Mouse (Mus musculus): ENCODE results near the gene Ap2m1. TPM values are rescaled to one million over a fixed set of nuclear protein-coding genes. Genes with fewer than 3 reads are reported as not detected.

Gene Ap2m1
- polyA plus RNA-seq, 1 experiment from 2014 or later = 624 TPM

GRCm38 (mm10) chr16:20517701-20518374 lies 17.4 kb upstream of the Ap2m1 start:
- peak overlapping the region; percentile 92 for H3K4me3 ChIP-seq (ENCODE audit: low read length)
- H3K4me2 ChIP-seq (ENCODE audit: low read depth, low read length) = peak overlapping the region; percentile 86
- peak overlapping the region; percentile 91 for H3K27ac ChIP-seq (ENCODE audit: low read length)
- WGBS = 0% methylated on average over 6 of the region's 6 CpGs
- 0 out of 2 replicates have a peak, but pooled peaks cover under 1% of the 10 kb centered on the region for H3K36me3 ChIP-seq (ENCODE audit: control insufficient read depth, insufficient read depth, low read length)
- H3K27me3 ChIP-seq (ENCODE audit: control insufficient read depth, insufficient read depth, low read depth, low read length) = no peaks in the 10 kb centered on the region
- H3K4me1 ChIP-seq (replicated peaks; ENCODE audit: control insufficient read depth, insufficient read depth, low read length) = peaks cover 11% of the 10 kb centered on the region
- peak overlapping the region; percentile 98 for H3K9ac ChIP-seq (ENCODE audit: low read length)
- no peaks in the 10 kb centered on the region for H3K9me3 ChIP-seq (ENCODE audit: control insufficient read depth, low read length)
- peak; percentile 51 for ATAC-seq (ENCODE audit: low read depth)

DNA sequence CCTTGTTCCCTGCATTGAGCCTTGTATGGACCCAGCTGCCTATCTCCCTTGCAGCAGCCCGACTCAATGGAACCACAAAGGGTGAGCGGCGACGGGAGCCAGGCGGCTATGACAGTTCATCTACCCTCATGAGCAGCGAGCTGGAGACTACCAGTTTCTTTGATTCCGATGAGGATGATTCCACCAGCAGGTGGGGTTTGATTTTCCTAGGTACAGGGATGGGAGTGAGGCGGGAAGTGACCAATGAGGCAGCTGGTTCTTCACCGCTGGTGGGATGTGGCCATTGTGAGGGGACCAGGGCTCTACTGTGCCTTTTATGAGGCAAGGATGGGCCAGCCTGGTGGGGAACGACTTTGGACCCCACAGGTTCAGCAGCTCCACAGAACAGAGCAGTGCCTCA lies 11.4 kb upstream of the Ap2m1 start:
- H3K4me3 ChIP-seq (ENCODE audit: low read length) = no peak overlapping the region
- peaks cover 45% of the 10 kb centered on the region for H3K36me3 ChIP-seq (ENCODE audit: control insufficient read depth, insufficient read depth, low read length)
- H3K9ac ChIP-seq (ENCODE audit: low read length) = no peak overlapping the region
- no peaks in the 10 kb centered on the region for H3K27me3 ChIP-seq (ENCODE audit: control insufficient read depth, insufficient read depth, low read depth, low read length)
- H3K4me2 ChIP-seq (ENCODE audit: low read depth, low read length) = no peak overlapping the region
- H3K4me1 ChIP-seq (replicated peaks; ENCODE audit: control insufficient read depth, insufficient read depth, low read length) = peaks cover 2% of the 10 kb centered on the region
- no peak for ATAC-seq (ENCODE audit: low read depth)
- H3K9me3 ChIP-seq (ENCODE audit: control insufficient read depth, low read length) = no peaks in the 10 kb centered on the region
- WGBS = 79% methylated on average over 10 of the region's 10 CpGs
- no peak overlapping the region for H3K27ac ChIP-seq (ENCODE audit: low read length)

DNA sequence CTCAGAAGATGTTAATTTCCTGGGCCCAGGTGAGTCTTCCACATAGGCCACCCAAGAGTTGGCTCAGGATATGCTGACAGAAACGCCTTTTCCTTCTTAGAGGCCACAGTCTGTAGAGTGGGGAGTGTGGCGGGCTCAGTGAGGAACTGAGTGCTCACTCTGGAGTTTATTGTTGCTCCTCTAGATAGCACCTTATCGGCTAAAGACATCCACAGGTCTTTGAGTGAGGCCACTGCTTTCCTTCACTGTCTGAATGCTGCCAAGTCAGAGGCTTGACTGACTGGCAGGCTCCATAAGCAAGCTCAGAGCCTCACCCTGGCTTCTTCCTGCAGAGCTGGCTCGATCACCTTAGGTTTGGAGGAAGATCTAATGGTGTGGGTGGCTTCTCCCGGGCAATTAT lies 6.5 kb upstream of the Ap2m1 start:
- Histone ChIP-seq H3K4me2 (ENCODE audit: low read depth, low read length) (no peak overlapping the region), H3K27me3 (ENCODE audit: control insufficient read depth, insufficient read depth, low read depth, low read length) (no peaks in the 10 kb centered on the region), H3K4me3 (ENCODE audit: low read length) (no peak overlapping the region), H3K36me3 (ENCODE audit: control insufficient read depth, insufficient read depth, low read length) (peaks cover 60% of the 10 kb centered on the region), H3K9me3 (ENCODE audit: control insufficient read depth, low read length) (no peaks in the 10 kb centered on the region), H3K9ac (ENCODE audit: low read length) (no peak overlapping the region), H3K4me1 (replicated peaks; ENCODE audit: control insufficient read depth, insufficient read depth, low read length) (no peaks in the 10 kb centered on the region), H3K27ac (ENCODE audit: low read length) (no peak overlapping the region)
- 89% methylated on average over 5 of the region's 5 CpGs for WGBS
- no peak for ATAC-seq (ENCODE audit: low read depth)

DNA sequence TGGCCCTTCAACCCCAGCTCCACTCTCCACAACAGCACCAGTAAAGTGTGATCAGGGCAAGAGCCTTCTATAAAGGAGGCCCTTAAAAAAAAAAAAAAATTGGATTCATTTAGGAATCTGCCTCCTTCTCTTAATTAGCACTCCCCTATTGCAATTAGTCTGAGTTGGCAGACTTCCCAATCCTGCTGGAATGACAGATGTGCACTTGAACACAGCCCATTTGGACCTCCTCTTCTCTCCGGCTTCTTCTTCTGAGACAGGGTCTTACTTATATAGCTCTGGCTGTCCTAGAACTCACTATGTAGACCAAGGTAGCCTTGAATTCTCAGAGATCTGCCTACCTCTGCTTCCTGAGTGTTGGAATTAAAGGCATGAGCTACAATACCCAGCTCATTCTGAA lies 5.9 kb upstream of the Ap2m1 start:
- H3K4me2 ChIP-seq (ENCODE audit: low read depth, low read length) = no peak overlapping the region
- WGBS = 53% methylated on average over 1 of the region's 1 CpGs
- H3K4me1 ChIP-seq (replicated peaks; ENCODE audit: control insufficient read depth, insufficient read depth, low read length) = no peaks in the 10 kb centered on the region
- H3K4me3 ChIP-seq (ENCODE audit: low read length) = no peak overlapping the region
- no peak overlapping the region for H3K27ac ChIP-seq (ENCODE audit: low read length)
- H3K9me3 ChIP-seq (ENCODE audit: control insufficient read depth, low read length) = no peaks in the 10 kb centered on the region
- no peak for ATAC-seq (ENCODE audit: low read depth)
- H3K36me3 ChIP-seq (ENCODE audit: control insufficient read depth, insufficient read depth, low read length) = peaks cover 55% of the 10 kb centered on the region
- H3K27me3 ChIP-seq (ENCODE audit: control insufficient read depth, insufficient read depth, low read depth, low read length) = no peaks in the 10 kb centered on the region
- H3K9ac ChIP-seq (ENCODE audit: low read length) = no peak overlapping the region

DNA sequence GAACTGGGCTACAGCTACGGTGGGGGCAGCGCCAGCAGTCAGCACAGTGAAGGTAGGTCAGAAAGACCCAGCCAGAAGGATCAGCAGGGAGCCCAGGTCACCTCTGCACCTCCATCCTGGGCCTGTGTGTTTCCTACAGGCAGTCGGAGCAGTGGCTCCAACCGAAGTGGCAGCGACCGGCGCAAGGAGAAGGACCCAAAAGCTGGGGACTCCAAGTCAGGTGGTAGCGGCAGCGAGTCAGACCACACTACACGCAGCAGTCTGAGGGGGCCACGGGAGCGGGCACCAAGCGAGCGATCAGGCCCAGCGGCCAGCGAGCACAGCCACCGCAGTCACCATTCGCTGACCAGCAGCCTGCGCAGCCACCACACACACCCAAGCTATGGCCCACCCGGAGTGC lies 4.3 kb upstream of the Ap2m1 start:
- H3K36me3 ChIP-seq (ENCODE audit: control insufficient read depth, insufficient read depth, low read length) = peaks cover 46% of the 10 kb centered on the region
- no peak overlapping the region for H3K27ac ChIP-seq (ENCODE audit: low read length)
- no peak overlapping the region for H3K4me2 ChIP-seq (ENCODE audit: low read depth, low read length)
- ATAC-seq (ENCODE audit: low read depth) = no peak
- H3K9me3 ChIP-seq (ENCODE audit: control insufficient read depth, low read length) = no peaks in the 10 kb centered on the region
- WGBS = 92% methylated on average over 18 of the region's 20 CpGs
- no peaks in the 10 kb centered on the region for H3K4me1 ChIP-seq (replicated peaks; ENCODE audit: control insufficient read depth, insufficient read depth, low read length)
- H3K9ac ChIP-seq (ENCODE audit: low read length) = no peak overlapping the region
- H3K4me3 ChIP-seq (ENCODE audit: low read length) = no peak overlapping the region
- no peaks in the 10 kb centered on the region for H3K27me3 ChIP-seq (ENCODE audit: control insufficient read depth, insufficient read depth, low read depth, low read length)

DNA sequence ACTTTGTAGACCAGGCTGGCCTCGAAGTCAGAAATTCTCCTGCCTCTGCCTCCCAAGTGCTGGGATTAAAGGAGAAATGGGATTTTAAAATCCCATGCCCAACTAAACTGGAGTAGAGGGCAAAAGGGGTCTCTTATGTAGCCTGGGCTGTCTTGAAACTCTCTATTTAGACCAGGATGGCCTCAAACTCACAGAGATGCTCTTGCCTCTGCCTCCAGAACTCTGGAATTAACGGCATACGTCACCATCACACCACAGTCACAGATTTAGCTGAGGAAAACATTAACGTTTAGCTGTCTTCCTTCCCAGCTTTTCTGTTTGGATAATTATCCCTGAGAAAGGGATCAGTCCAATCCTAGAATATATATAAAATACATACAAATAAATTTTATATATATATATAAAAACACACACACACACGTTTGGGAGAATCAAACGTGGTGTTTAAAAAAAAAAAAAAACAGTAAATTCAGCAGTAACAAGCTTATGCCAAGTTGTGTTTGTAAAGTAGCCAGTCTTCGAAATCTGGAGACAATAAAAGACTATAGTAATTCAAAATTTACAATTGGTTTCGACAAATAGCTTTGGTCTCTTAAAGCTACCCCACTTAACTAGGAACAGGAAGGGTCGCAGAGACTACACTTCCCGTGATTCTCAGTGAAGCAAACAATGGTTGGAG lies 522 bp upstream of the Ap2m1 start:
- no peak for ATAC-seq (ENCODE audit: low read depth)
- peaks cover 39% of the 10 kb centered on the region for H3K36me3 ChIP-seq (ENCODE audit: control insufficient read depth, insufficient read depth, low read length)

GRCm38 (mm10) chr16:20536081-20536665 lies 895 bp downstream of the Ap2m1 start:
- H3K9ac ChIP-seq (ENCODE audit: low read length) = peak overlapping the region; percentile 99
- peaks cover 20% of the 10 kb centered on the region for H3K4me1 ChIP-seq (replicated peaks; ENCODE audit: control insufficient read depth, insufficient read depth, low read length)
- H3K4me2 ChIP-seq (ENCODE audit: low read depth, low read length) = peak overlapping the region; percentile 74
- peak overlapping the region; percentile 91 for H3K4me3 ChIP-seq (ENCODE audit: low read length)
- peak overlapping the region; percentile 87 for H3K27ac ChIP-seq (ENCODE audit: low read length)
- H3K27me3 ChIP-seq (ENCODE audit: control insufficient read depth, insufficient read depth, low read depth, low read length) = no peaks in the 10 kb centered on the region
- no peak for ATAC-seq (ENCODE audit: low read depth)
- H3K9me3 ChIP-seq (ENCODE audit: control insufficient read depth, low read length) = no peaks in the 10 kb centered on the region
- H3K36me3 ChIP-seq (ENCODE audit: control insufficient read depth, insufficient read depth, low read length) = peaks cover 39% of the 10 kb centered on the region
- 23% methylated on average over 9 of the region's 9 CpGs for WGBS

More for the DNA sequence above, 522 bp upstream of the Ap2m1 start:
- WGBS = 38% methylated on average over 10 of the region's 10 CpGs
- Histone ChIP-seq H3K9ac (ENCODE audit: low read length) (no peak overlapping the region), H3K9me3 (ENCODE audit: control insufficient read depth, low read length) (no peaks in the 10 kb centered on the region), H3K27me3 (ENCODE audit: control insufficient read depth, insufficient read depth, low read depth, low read length) (no peaks in the 10 kb centered on the region), H3K4me2 (ENCODE audit: low read depth, low read length) (peak overlapping the region; percentile 34; the same call in 1 of the 2 replicates), H3K4me1 (replicated peaks; ENCODE audit: control insufficient read depth, insufficient read depth, low read length) (peaks cover 20% of the 10 kb centered on the region), H3K4me3 (ENCODE audit: low read length) (no peak overlapping the region), H3K27ac (ENCODE audit: low read length) (no peak overlapping the region)

DNA sequence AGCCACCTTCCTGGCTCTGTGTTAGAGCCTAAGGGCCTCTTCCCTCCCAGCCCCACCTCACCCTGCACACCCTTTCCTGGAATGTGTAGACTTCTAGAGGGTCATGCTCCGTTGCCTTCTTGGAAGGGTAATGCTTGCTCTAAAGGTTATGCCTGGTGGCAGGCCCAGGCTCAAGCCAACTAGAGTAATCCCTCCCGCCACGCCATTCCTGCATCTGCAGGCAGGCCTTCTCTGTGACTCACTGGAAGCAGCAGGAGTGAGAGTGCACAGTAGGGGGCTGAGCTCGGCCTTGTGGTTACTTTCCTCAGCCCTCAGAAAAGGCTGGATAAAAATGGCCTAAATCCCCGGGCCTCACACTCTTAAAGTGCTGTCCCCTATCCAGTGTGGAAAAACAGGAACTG lies 1.8 kb downstream of the Ap2m1 start:
- peak overlapping the region; percentile 29; the same call in 1 of the 2 replicates for H3K27ac ChIP-seq (ENCODE audit: low read length)
- no peaks in the 10 kb centered on the region for H3K27me3 ChIP-seq (ENCODE audit: control insufficient read depth, insufficient read depth, low read depth, low read length)
- H3K9me3 ChIP-seq (ENCODE audit: control insufficient read depth, low read length) = no peaks in the 10 kb centered on the region
- H3K4me2 ChIP-seq (ENCODE audit: low read depth, low read length) = peak overlapping the region; percentile 74
- 19% methylated on average over 5 of the region's 5 CpGs for WGBS
- ATAC-seq (ENCODE audit: low read depth) = no peak
- peak overlapping the region; percentile 91 for H3K4me3 ChIP-seq (ENCODE audit: low read length)
- H3K9ac ChIP-seq (ENCODE audit: low read length) = peak overlapping the region; percentile 99
- peaks cover 43% of the 10 kb centered on the region for H3K36me3 ChIP-seq (ENCODE audit: control insufficient read depth, insufficient read depth, low read length)
- H3K4me1 ChIP-seq (replicated peaks; ENCODE audit: control insufficient read depth, insufficient read depth, low read length) = peaks cover 20% of the 10 kb centered on the region

DNA sequence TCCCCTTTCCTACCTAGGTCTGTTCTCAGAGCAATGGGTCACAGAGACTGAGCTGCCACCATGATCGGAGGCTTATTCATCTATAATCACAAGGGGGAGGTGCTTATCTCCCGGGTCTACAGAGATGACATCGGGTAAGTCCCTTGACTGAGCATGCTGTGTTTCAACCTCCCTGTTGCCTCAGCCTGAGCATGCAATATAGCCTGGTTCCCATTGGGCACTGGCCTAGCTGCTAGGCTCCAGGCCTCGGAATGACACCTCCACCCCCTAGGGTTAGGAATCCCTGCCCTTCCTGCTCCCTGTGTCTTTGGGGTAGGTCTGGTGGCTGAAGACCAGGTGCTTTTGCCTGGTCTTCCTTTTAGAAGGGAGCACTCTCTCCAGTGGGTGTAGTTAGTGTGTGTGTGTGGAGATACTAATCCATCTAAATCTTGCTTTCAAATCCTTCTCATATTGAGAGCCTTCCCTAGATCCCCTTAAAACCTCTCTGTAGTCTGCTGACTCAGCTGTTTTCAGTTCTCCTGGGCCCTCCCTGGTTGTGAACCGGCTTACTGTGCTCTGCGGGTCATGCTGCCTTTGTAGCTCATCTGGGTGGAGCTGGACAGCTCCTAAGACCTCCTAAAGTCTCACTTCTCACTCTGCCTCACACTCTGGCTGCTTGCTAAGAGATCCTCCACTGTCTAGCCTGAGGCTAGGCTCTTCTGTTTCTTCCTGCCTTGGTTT lies 2.5 kb downstream of the Ap2m1 start:
- Histone ChIP-seq H3K27me3 (ENCODE audit: control insufficient read depth, insufficient read depth, low read depth, low read length) (no peaks in the 10 kb centered on the region), H3K4me3 (ENCODE audit: low read length) (peak overlapping the region; percentile 91; the same call in 1 of the 2 replicates), H3K9me3 (ENCODE audit: control insufficient read depth, low read length) (no peaks in the 10 kb centered on the region), H3K4me2 (ENCODE audit: low read depth, low read length) (peak overlapping the region; percentile 74), H3K27ac (ENCODE audit: low read length) (no peak overlapping the region), H3K4me1 (replicated peaks; ENCODE audit: control insufficient read depth, insufficient read depth, low read length) (peaks cover 20% of the 10 kb centered on the region), H3K9ac (ENCODE audit: low read length) (peak overlapping the region; percentile 99), H3K36me3 (ENCODE audit: control insufficient read depth, insufficient read depth, low read length) (peaks cover 47% of the 10 kb centered on the region)
- no peak for ATAC-seq (ENCODE audit: low read depth)
- 47% methylated on average over 6 of the region's 6 CpGs for WGBS

Measured in lung, embryonic 16.5 days (tissue).